Mouse (Mus musculus): ENCODE results near the gene Fv1. TPM values are rescaled to one million over a fixed set of nuclear protein-coding genes. Genes with fewer than 3 reads are reported as not detected.
A peak's percentile ranks its signal among the peaks of the same experiment; 100 is the strongest.
"Not testable (repeated sequence)": the region's sequence is repeated elsewhere in the genome, so short reads cannot be mapped to it uniquely, and the experiment has no call there.

Gene Fv1
- polyA plus RNA-seq, 1 experiment from 2014 or later = 12.9 TPM

DNA sequence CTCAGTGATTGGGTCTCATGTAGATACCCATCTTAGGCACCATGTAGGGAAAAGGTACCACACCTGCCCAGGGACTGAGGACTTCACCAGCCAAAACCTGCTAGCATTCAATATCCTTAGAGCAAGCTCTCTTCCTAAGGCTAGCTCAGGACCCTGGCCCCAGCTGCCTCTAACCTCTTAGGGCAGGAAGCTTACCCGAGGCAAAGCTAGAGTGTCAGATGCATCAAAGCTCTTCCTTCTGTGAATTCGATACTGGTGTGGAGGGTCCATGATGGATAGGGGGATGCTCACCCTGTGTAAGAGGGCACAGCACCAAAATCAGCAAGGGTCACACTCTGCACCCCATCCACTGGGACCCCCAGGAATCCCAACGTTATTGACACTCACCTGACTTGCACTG is 6.7 kb upstream of the Fv1 start:
- Histone ChIP-seq H3K27ac (ENCODE audit: low read length) (no peak overlapping the region), H3K27me3 (replicated peaks; ENCODE audit: control insufficient read depth, insufficient read depth, low read length) (no peaks in the 10 kb centered on the region), H3K4me1 (replicated peaks; ENCODE audit: control insufficient read depth, insufficient read depth, low read length) (no peaks in the 10 kb centered on the region; the same call in 1 of the 2 replicates), H3K9me3 (ENCODE audit: control insufficient read depth, low read length) (no peaks in the 10 kb centered on the region), H3K36me3 (ENCODE audit: control insufficient read depth, insufficient read depth) (peaks cover 16% of the 10 kb centered on the region; the same call in 1 of the 2 replicates), H3K9ac (replicated peaks; ENCODE audit: low read depth, low read length) (no peak overlapping the region), H3K4me3 (replicated peaks; ENCODE audit: low read length) (no peak overlapping the region), H3K4me2 (ENCODE audit: low read length) (no peak overlapping the region)
- 94% methylated on average over 3 of the region's 3 CpGs for WGBS
- ATAC-seq = no peak

DNA sequence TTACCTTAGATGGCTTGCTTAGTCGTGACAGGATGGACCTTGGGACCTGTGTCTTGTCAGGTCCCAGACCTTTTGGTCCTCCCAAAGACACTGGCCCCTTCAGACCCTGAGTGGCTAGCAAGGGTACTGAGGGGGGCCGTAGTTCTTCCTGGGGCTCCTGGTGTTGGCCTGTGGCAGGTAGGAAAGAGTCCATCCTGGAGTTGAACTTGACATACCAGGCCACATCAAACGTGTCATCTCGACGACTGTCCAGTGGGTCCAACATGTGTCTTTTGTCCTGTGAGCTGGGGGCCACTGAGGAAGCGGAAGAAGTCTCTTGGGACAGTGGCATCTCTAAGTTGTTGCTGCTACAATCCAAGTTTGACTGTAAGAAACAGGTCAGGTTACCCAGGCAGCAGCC is 3.1 kb upstream of the Fv1 start:
- Histone ChIP-seq H3K9ac (replicated peaks; ENCODE audit: low read depth, low read length) (no peak overlapping the region), H3K4me3 (replicated peaks; ENCODE audit: low read length) (no peak overlapping the region), H3K4me1 (replicated peaks; ENCODE audit: control insufficient read depth, insufficient read depth, low read length) (peaks cover 23% of the 10 kb centered on the region), H3K27ac (ENCODE audit: low read length) (no peak overlapping the region), H3K36me3 (ENCODE audit: control insufficient read depth, insufficient read depth) (peaks cover 12% of the 10 kb centered on the region; the same call in 1 of the 2 replicates), H3K9me3 (ENCODE audit: control insufficient read depth, low read length) (no peaks in the 10 kb centered on the region), H3K27me3 (replicated peaks; ENCODE audit: control insufficient read depth, insufficient read depth, low read length) (no peaks in the 10 kb centered on the region), H3K4me2 (ENCODE audit: low read length) (no peak overlapping the region)
- WGBS = 95% methylated on average over 6 of the region's 6 CpGs
- ATAC-seq = no peak

DNA sequence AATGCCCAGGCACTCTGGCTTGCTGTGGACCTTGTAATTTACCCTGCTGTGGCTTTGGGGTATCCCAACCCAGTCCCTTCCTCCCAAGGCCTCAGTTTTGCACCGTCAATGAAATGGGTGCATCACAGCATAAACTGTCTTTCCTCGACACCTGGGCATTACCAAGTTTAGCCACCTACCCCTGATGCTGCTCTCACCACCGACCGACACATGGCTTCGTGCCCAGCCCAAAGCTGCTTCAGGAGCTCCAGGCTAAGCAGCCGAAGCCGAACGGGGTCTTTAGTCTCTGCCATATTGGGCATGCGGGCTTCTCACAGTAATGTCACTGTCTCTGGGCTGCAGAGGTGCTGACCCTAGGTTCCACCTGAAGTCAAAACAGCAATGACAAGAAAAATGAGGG is 2.7 kb upstream of the Fv1 start:
- Histone ChIP-seq H3K9ac (replicated peaks; ENCODE audit: low read depth, low read length) (no peak overlapping the region), H3K4me3 (replicated peaks; ENCODE audit: low read length) (no peak overlapping the region), H3K9me3 (ENCODE audit: control insufficient read depth, low read length) (no peaks in the 10 kb centered on the region), H3K27me3 (replicated peaks; ENCODE audit: control insufficient read depth, insufficient read depth, low read length) (no peaks in the 10 kb centered on the region), H3K4me1 (replicated peaks; ENCODE audit: control insufficient read depth, insufficient read depth, low read length) (peaks cover 23% of the 10 kb centered on the region), H3K27ac (ENCODE audit: low read length) (no peak overlapping the region), H3K4me2 (ENCODE audit: low read length) (no peak overlapping the region), H3K36me3 (ENCODE audit: control insufficient read depth, insufficient read depth) (peaks cover 8% of the 10 kb centered on the region; the same call in 1 of the 2 replicates)
- no peak for ATAC-seq
- WGBS = 98% methylated on average over 9 of the region's 9 CpGs

DNA sequence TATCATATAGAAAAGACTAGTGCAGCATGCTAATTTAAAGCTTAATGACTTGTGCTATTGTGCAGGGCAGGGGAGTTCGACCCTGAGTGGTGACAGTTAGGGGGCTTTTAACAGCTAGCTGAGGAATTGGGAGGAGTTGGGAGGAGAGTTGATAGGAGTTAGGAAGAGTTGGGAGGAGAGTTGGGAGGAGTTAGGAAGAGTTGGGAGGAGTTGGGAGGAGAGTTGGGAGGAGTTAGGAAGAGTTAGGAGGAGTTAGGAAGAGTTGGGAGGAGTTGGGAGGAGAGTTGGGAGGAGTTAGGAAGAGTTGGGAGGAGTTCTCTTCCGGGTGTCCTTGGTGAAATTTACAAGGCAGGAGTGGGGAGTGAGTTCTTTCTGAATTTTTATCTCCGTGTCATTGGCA is 2.0 kb upstream of the Fv1 start:
- H3K36me3 ChIP-seq (ENCODE audit: control insufficient read depth, insufficient read depth); H3K4me3 ChIP-seq (replicated peaks; ENCODE audit: low read length); H3K27ac ChIP-seq (ENCODE audit: low read length); H3K9me3 ChIP-seq (ENCODE audit: control insufficient read depth, low read length); H3K9ac ChIP-seq (replicated peaks; ENCODE audit: low read depth, low read length); H3K27me3 ChIP-seq (replicated peaks; ENCODE audit: control insufficient read depth, insufficient read depth, low read length); H3K4me2 ChIP-seq (ENCODE audit: low read length); ATAC-seq: not testable (repeated sequence)
- peaks cover 23% of the 10 kb centered on the region for H3K4me1 ChIP-seq (replicated peaks; ENCODE audit: control insufficient read depth, insufficient read depth, low read length)
- WGBS = 44% methylated on average over 3 of the region's 3 CpGs

DNA sequence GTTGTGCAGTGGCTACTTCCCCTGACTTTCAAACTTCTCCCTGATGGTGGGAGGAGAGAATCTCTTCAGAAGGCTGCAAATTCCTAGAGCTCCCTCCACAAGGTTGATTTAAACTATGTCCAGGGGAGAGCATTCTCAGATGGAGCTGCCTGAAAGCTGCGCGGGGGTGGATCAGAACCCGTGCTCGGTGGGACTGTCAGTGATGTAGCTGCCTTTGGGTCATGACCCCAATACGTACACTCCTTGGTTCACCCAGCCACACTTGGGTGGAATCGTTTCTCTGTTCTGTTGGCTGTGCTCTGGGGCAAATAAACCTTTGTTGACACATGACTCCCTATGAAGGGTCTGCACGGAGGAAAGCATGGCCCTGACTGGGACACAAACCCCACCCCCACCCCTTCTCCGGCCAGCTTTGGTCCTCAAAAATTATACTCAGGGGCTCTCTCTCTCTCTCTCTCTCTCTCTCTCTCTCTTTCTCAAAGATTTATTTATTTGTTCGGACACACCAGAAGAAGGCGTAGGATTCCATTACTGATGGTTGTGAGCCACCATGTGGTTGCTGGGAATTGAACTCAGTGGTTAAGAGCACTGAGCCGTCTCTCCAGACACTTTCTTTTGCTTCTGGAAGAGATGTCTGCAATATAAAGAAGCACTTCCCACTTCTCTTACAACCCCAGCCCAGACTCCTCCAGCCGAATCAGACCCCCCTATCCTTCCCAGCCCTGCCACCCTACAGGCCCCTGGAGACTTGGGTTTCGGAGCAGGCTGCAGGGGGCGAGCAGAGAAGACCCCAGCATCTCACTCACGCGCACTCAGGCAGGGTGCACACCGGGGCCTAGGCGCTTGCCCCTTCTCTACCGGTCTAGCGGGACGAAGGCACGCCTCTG is 973 bp upstream of the Fv1 start:
- no peaks in the 10 kb centered on the region for H3K9me3 ChIP-seq (ENCODE audit: control insufficient read depth, low read length)
- H3K4me3 ChIP-seq (replicated peaks; ENCODE audit: low read length) = peak overlapping the region; percentile 94
- H3K27me3 ChIP-seq (replicated peaks; ENCODE audit: control insufficient read depth, insufficient read depth, low read length) = no peaks in the 10 kb centered on the region
- peak; percentile 0; the same call in 1 of the 2 replicates for ATAC-seq
- WGBS = 7% methylated on average over 22 of the region's 22 CpGs
- H3K9ac ChIP-seq (replicated peaks; ENCODE audit: low read depth, low read length) = peak overlapping the region; percentile 88
- peak overlapping the region; percentile 88 for H3K27ac ChIP-seq (ENCODE audit: low read length)
- H3K4me1 ChIP-seq (replicated peaks; ENCODE audit: control insufficient read depth, insufficient read depth, low read length) = peaks cover 23% of the 10 kb centered on the region
- peaks cover 9% of the 10 kb centered on the region; the same call in 1 of the 2 replicates for H3K36me3 ChIP-seq (ENCODE audit: control insufficient read depth, insufficient read depth)
- peak overlapping the region; percentile 73 for H3K4me2 ChIP-seq (ENCODE audit: low read length)

DNA sequence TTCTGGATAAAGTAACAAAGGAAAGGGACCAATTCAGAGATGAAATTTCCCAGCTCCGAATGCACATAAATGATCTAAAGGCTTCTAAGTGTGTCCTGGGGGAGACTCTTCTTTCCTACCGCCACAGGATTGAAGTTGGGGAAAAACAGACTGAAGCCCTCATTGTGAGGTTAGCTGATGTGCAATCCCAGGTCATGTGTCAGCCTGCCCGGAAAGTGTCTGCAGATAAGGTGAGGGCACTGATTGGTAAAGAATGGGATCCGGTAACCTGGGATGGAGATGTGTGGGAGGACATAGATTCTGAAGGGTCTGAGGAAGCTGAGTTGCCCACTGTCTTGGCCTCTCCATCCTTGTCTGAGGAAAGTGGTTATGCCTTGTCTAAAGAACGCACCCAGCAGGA is 459 bp downstream of the Fv1 start:
- Histone ChIP-seq H3K27me3 (replicated peaks; ENCODE audit: control insufficient read depth, insufficient read depth, low read length) (no peaks in the 10 kb centered on the region), H3K4me1 (replicated peaks; ENCODE audit: control insufficient read depth, insufficient read depth, low read length) (peaks cover 23% of the 10 kb centered on the region), H3K36me3 (ENCODE audit: control insufficient read depth, insufficient read depth) (peaks cover 16% of the 10 kb centered on the region; the same call in 1 of the 2 replicates), H3K4me2 (ENCODE audit: low read length) (peak overlapping the region; percentile 73), H3K27ac (ENCODE audit: low read length) (no peak overlapping the region), H3K9me3 (ENCODE audit: control insufficient read depth, low read length) (no peaks in the 10 kb centered on the region), H3K9ac (replicated peaks; ENCODE audit: low read depth, low read length) (peak overlapping the region; percentile 40), H3K4me3 (replicated peaks; ENCODE audit: low read length) (peak overlapping the region; percentile 94)
- no peak for ATAC-seq
- WGBS = 13% methylated on average over 5 of the region's 5 CpGs

DNA sequence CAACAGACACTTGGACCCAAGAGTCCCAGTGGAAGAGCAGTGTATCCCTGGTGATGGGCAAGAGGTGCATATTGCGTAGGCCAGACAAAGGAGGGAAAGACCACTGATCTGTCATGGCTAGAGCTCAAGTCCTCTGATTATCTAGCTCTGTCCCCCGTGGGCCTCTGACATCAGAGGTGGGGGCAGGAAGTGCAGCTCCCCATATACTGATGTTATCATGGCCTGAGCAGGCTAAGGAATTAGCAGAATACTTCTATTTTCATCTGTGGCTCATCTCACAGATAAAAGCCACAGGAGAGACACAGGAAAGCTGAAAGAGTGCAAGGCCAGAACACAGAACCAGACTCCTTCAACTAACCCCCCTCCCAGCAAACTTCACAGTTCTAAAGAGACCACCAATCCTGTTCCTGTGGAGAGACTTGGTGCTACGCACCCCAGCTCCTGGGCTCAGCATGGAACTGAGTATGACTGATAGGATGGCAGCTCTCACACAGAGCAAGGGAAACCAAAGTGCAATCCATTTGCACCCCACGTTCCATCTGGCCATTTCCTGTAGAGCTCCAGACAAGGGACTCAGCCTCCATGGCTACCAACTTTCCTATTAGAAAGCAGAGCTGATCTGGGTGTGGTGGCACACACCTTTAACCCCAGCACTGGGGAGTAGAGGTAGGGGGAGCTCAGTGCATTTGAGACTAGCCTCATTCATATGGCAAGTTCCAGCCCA is 7.2 kb downstream of the Fv1 start:
- no peaks in the 10 kb centered on the region for H3K4me1 ChIP-seq (replicated peaks; ENCODE audit: control insufficient read depth, insufficient read depth, low read length)
- no peak for ATAC-seq
- no peak overlapping the region for H3K27ac ChIP-seq (ENCODE audit: low read length)
- no peak overlapping the region for H3K4me3 ChIP-seq (replicated peaks; ENCODE audit: low read length)
- no peak overlapping the region for H3K9ac ChIP-seq (replicated peaks; ENCODE audit: low read depth, low read length)
- H3K27me3 ChIP-seq (replicated peaks; ENCODE audit: control insufficient read depth, insufficient read depth, low read length) = no peaks in the 10 kb centered on the region
- no peaks in the 10 kb centered on the region for H3K9me3 ChIP-seq (ENCODE audit: control insufficient read depth, low read length)
- WGBS = 94% methylated on average over 4 of the region's 4 CpGs
- H3K4me2 ChIP-seq (ENCODE audit: low read length) = no peak overlapping the region
- peaks cover 61% of the 10 kb centered on the region for H3K36me3 ChIP-seq (ENCODE audit: control insufficient read depth, insufficient read depth)

DNA sequence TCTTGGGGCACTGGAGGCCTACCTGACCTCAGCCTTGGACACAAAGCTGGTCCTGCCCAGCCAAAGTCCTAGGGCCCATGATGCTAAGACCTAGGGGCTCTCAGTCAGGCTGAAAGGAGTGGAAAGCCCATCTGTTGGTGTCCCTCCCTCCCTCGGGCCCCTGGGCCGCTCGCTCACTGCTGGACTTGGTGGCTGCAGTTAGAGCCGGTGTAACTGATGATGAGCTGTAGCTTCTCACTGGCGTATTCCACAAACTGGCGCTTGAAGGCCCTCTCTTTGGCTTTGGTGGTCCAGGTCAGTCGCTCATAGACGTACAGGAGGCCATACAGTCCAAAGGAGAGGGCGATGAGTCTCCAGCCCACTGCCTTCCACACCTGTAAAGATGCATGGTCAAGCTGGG is 9.8 kb downstream of the Fv1 start:
- Histone ChIP-seq H3K4me1 (replicated peaks; ENCODE audit: control insufficient read depth, insufficient read depth, low read length) (no peaks in the 10 kb centered on the region), H3K9ac (replicated peaks; ENCODE audit: low read depth, low read length) (no peak overlapping the region), H3K9me3 (ENCODE audit: control insufficient read depth, low read length) (no peaks in the 10 kb centered on the region), H3K4me2 (ENCODE audit: low read length) (no peak overlapping the region), H3K36me3 (ENCODE audit: control insufficient read depth, insufficient read depth) (peaks cover 73% of the 10 kb centered on the region), H3K27me3 (replicated peaks; ENCODE audit: control insufficient read depth, insufficient read depth, low read length) (no peaks in the 10 kb centered on the region), H3K27ac (ENCODE audit: low read length) (no peak overlapping the region), H3K4me3 (replicated peaks; ENCODE audit: low read length) (no peak overlapping the region)
- ATAC-seq = no peak
- WGBS = 97% methylated on average over 9 of the region's 9 CpGs

DNA sequence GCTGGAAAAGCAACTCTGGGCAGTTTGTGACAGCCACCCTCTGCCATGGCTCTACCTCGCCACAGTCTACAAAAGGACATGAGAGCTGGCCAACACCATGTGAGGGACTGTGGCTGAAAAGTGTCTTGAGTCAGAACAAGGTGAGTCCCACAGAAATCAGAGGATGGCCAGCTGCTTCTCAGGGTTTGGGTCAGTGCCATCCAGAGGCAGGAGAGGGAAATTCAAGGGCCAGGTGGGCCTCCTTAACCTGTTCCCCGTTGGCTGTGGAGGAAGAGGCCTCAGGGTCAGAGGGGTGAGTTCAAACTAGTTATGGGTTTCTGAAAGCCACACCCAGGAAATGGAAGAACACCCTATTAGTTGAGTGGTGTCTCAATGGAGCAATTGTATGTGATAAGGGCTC is 10.7 kb downstream of the Fv1 start:
- Histone ChIP-seq H3K27ac (ENCODE audit: low read length) (no peak overlapping the region), H3K9me3 (ENCODE audit: control insufficient read depth, low read length) (no peaks in the 10 kb centered on the region), H3K4me3 (replicated peaks; ENCODE audit: low read length) (no peak overlapping the region), H3K27me3 (replicated peaks; ENCODE audit: control insufficient read depth, insufficient read depth, low read length) (no peaks in the 10 kb centered on the region), H3K4me1 (replicated peaks; ENCODE audit: control insufficient read depth, insufficient read depth, low read length) (no peaks in the 10 kb centered on the region), H3K9ac (replicated peaks; ENCODE audit: low read depth, low read length) (no peak overlapping the region), H3K4me2 (ENCODE audit: low read length) (no peak overlapping the region), H3K36me3 (ENCODE audit: control insufficient read depth, insufficient read depth) (peaks cover 69% of the 10 kb centered on the region)
- WGBS = 63% methylated on average over 2 of the region's 2 CpGs
- ATAC-seq = no peak
